Comparison of ENCODE assay signal across 10 mouse cellular contexts in the genomic region with DNA sequence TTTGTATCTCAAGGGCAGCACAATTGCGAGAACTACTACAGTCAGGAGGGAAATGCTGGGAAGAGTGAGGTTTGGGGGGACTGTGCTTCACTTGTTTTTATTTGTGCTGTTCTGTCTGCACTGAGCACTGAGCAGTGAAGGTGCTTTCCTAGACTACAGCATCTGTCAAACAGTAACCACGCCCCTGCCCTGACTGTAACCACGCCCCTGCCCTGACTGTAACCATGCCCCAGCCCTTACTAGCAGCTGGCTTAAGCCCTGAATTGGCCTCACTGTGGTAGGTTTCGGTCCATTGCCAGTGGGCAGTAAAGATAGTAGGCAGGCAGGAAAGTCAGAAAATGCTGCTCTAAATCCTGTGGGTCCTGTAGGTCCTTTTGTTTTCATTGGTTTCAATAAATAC.
DNase-seq lines count a peak whose midpoint lies in the region; ATAC-seq and TF ChIP-seq lines count a peak whose summit lies in the region.
"Had no signal": no experiment of that assay in that cellular context is flagged by ENCODE, and none has a peak within 500 bp of the region (broad histone marks: within the 10 kb centered on the region; RNA-seq: fewer than 3 reads in every experiment).

No protein-coding gene starts in this region.

- no peaks in the 10 kb centered on the region for H3K9me3 ChIP-seq in kidney, embryonic 15.5 days (replicated peaks)

- H3K4me2 ChIP-seq in kidney, embryonic 15.5 days = no peak overlapping the region

- no peak for TF ChIP-seq POLR2A in lung, adult 2 months (IDR thresholded peaks at IDR 0.05; ENCODE audit: borderline replicate concordance, extremely low read depth, low read depth, low read length)

- no peak for TF ChIP-seq CTCF in lung, adult 2 months (IDR thresholded peaks at IDR 0.05; ENCODE audit: insufficient read depth, low read length)

- no peak overlapping the region for H3K27ac ChIP-seq in kidney, embryonic 15.5 days

- no peak overlapping the region for H3K4me3 ChIP-seq in lung, adult 2 months (replicated peaks; ENCODE audit: extremely low read depth, low read depth, low read length)
- no peak overlapping the region for H3K4me3 ChIP-seq in kidney, embryonic 15.5 days (replicated peaks)

- no peak overlapping the region for H3K9ac ChIP-seq in kidney, embryonic 15.5 days

- no peaks in the 10 kb centered on the region for H3K36me3 ChIP-seq in kidney, embryonic 15.5 days
- H3K36me3 ChIP-seq in splenic B cell, adult 2 months (ENCODE audit: control insufficient read depth, insufficient read depth, low read length, poor library complexity, severe bottlenecking) = no peaks in the 10 kb centered on the region; the same call in 1 of the 2 replicates

- H3K27me3 ChIP-seq in kidney, embryonic 15.5 days = no peaks in the 10 kb centered on the region
- no peaks in the 10 kb centered on the region for H3K27me3 ChIP-seq in splenic B cell, adult 2 months (ENCODE audit: control insufficient read depth, insufficient read depth, low read length, poor library complexity, severe bottlenecking)

- ATAC-seq in kidney, embryonic 15.5 days (replicated peaks; ENCODE audit: low FRiP score) = peak; percentile 93
- ATAC-seq: activated CD4-positive, CD25-positive, alpha-beta regulatory T cell, adult 4 months had no signal

- H3K4me1 ChIP-seq in lung, adult 2 months (ENCODE audit: control insufficient read depth, insufficient read depth, low read length) = no peaks in the 10 kb centered on the region
- 0 out of 2 replicates have a peak, but pooled peaks cover 5% of the 10 kb centered on the region for H3K4me1 ChIP-seq in kidney, embryonic 15.5 days

- WGBS in lung, adult 2 months = 72% methylated on average over 4 of the region's 4 CpGs
- WGBS in kidney, embryonic 15.5 days = 44% methylated on average over 4 of the region's 4 CpGs

- DNase-seq in lung, postnatal 10 days = peak; percentile 6
- no peak for DNase-seq in lung, adult 2 months
- peak; percentile 5 for DNase-seq in c-Kit-positive CD71-positive TER-119-negative erythroid progenitor cells, embryonic 14.5 days (ENCODE audit: low read depth)
- DNase-seq in splenic B cell, adult 2 months (ENCODE audit: low read depth, low spot score) = peak; percentile 15
- no peak for DNase-seq in right cerebral cortex, adult 2 months (ENCODE audit: low spot score in 2 of 2)
- no peak for DNase-seq in urinary bladder, adult 2 months (ENCODE audit: low spot score)
- no peak for DNase-seq in right cerebral cortex, postnatal 10 days (ENCODE audit: low spot score in 2 of 2)
- DNase-seq: cerebellum, postnatal 36 days had no signal

Comparison
In these comparisons a context has a peak if more than half of its experiments do, and no peak if none do; other contexts are left out.
1. DNase-seq: peak in lung, postnatal 10 days (single experiment), c-Kit-positive CD71-positive TER-119-negative erythroid progenitor cells, embryonic 14.5 days (single experiment) and splenic B cell, adult 2 months (single experiment); none in lung, adult 2 months (single experiment), right cerebral cortex, adult 2 months (0 of 2), urinary bladder, adult 2 months (single experiment) and right cerebral cortex, postnatal 10 days (0 of 2).